Mouse (Mus musculus): ENCODE measurements around the gene Ccdc141.

Ccdc141 gene

DNA sequence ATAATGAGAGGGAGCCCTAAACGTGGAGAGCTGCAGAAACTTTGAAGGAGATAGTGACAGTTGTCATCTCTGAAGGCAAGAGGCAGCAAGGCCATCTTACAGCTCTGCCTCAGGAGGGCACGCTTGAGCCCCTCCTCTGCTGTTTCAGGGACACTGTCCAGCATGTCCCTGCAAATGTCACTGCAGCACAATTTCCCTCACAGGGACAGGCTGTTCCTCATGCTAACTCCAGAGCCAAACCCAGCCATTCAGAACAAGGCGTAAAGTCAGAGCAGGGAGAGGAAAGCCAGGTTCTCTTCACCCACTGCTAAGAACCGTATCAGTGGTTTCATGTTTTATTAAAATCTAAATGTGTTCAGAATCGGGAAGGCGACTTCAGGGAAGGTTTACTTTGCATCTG lies 192.8 kb downstream of the Ccdc141 start:
- DNase-seq (ENCODE audit: low spot score): no peak

DNA sequence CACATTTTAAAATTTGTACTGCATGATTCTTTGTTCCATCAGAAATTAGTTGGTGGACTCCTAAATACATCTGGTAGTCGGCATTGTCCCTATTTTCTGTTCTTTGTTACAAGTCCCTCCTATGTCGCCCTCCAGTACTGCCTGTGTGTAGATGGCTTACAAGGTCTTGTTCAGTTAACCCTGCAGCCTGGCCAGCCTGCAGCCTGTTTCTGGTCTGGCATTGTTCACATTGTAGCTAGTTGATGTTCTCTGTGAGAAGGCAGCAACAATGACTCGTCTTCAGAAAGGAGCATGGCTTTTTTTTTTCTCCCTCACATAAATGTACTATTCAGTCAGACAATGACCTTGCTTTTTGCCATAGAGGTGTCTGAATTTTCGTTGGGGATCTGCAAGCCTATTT lies 198.4 kb downstream of the Ccdc141 start:
- DNase-seq (ENCODE audit: low spot score): peak; percentile 62

DNA sequence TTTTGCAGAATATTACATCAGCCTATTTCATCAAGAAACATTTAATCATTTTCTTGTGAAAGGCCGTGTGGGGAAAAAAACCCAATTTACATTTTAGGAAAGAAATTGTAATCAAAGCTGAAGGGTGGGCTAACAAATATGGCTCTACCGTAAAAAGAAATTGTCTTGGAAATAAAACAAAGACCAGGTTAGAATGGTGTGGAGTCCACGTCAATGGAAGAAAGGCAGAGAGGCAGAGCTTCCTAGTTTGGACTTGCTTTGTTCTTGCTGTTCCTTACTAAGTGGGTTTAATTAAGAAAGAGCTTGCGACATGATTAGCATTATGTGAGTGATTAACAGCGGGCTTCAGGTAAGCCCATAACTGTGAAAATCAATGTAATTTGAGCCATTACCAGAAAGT lies 199.4 kb downstream of the Ccdc141 start:
- DNase-seq (ENCODE audit: low spot score): no peak

DNA sequence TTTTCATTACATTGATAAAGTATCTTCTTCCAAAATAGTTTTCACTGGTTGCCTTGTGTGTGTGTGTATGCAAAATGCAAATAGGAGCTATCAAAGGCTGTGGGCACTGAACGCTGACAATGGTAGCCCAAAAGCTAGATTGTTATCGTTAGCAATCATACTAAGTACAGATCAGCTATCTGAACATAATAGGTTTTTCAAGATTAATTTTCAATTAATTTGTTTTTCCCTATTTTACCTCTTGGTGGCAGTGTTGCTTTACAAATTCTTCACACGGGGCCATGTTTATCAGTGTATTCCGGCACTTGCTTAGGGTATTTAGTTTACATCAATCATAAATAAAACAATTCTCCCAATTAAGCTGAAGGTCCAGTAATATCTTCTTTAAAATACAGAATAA lies 199.8 kb downstream of the Ccdc141 start:
- no peak for DNase-seq (ENCODE audit: low spot score)

DNA sequence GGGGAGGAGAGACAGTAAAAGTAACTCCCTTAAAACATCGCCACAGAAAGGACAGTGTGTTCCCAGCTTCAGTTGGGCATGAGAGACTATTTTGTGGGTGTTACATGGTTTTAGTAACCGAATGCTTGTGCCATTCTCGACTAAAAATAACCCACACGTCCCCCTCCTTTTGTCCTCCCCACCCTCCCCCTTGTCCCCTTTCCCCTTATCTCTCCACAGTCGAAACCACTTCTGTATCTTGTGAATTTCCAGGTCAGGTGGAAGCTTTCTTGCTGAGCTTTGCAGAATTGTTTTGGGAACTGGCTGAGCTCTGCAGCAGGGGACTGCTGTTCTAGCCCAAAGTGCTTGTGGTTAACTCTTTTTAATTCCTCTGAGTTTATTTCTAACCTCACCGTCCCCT lies 200.2 kb downstream of the Ccdc141 start:
- DNase-seq (ENCODE audit: low spot score): no peak

DNA sequence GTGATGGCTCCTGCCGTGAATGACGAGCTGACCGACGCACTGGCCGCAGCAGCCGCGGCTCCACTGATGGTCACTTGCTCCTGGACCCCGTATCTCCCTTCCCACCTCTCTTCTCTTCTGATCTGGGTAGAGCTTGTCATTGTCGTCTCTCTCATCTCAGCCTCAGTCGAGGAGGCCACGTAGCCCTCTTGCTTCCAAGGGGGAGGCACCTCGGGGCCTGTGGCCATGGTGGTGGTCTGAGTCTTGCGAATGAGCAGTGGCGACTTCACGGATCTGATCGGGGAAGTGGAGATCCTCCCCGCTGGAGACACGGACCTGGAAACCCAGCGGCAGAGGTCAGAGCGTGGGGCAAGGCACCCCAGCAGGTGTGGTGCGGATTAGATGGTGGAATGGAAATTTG lies 200.8 kb downstream of the Ccdc141 start:
- no peak for DNase-seq (ENCODE audit: low spot score)

DNA sequence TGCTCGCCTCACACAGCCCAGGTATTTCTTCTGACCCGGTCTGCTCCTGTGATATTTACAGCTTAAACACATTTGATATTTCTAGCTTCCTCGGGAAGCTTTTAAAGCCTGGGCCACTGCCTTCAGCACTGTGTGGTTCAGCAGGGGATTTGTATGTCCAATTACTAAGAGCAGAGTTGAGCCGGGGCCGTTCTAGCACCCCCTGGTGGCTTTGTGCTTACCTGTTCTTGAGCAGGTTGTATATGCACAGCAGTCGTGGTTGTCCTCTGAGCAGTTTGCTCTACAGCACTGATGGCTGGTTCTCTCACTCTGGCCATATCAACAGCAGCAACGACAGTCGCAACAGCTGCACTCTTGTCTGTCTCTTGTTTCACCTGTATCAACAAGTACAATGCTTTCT lies 201.5 kb downstream of the Ccdc141 start:
- peak; percentile 61 for DNase-seq (ENCODE audit: low spot score)

DNA sequence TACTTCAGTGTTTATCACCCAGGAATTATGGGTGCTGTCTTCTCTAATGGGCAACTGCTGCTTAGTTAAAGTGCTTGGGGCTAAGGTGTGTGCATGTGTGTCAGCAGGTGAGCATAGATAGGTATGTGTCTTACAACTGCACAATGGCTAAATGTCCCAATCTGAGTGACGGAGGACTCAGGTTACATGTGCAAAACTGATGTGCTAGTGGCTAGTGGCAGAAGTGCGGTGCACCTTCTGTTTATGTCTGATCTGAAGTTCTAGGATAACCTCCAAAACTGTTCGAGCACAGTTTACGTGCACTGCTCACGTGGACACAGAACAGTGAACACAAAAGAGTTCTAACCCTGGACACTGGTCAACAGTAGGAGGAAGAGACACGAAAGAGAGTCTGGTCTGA lies 203.9 kb downstream of the Ccdc141 start:
- DNase-seq (ENCODE audit: low spot score): no peak

DNA sequence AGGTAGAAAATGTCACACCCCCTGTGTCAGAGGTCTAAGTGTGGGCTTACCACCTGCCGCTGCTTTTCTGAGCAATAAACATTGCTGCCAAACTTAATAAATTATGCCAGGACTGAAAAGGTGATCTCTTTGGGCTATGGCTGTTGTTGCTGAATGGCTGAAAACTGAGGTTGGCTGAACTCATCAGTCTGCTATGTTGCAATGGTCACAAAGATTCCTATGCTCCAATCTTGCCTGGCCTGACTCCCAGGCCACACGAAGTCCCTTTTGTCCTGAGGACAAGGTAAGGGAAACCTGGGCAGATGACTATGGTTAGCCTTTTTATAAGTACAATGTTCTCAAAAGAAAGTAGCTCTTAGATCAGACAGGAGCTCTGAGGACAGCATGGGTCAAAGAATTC lies 204.4 kb downstream of the Ccdc141 start:
- DNase-seq (ENCODE audit: low spot score): no peak

DNA sequence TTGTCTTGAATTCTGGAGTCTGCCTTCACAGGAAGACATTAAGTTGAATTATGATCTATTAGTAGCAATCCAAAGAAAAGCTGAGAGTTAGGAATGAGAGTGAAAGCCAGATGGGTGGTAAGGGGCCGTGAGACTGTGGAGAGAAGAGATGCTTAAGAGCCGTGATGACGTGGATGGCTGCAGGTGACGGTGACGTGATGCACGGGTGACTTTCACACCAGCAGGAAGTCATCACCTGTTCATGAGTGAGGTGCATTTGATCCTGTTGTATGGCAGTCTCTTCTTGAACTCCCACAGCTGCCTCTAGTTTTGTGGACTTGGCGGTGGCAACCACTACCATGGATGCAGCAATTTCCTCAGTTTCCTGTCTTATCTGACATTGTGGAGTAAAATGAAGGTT lies 204.9 kb downstream of the Ccdc141 start:
- no peak for DNase-seq (ENCODE audit: low spot score)

DNA sequence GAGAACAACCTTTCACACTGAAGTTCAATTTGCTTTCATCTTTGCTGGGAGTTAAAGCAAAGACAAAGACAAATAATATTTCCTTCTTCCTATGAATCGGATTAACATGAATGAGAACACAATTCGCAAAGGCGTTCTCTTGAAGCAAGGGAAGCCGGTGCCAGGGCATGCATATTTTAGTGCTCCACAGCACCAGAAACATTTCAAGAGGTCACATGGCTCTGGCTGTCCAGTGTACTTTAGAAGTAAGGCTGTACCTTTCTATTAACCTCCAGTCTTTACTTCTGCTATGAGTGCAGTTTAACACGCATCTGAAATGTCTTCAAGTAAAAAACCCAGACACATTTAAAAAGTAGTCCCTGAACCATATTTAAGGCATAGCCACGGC lies 208.4 kb downstream of the Ccdc141 start:
- no peak for DNase-seq (ENCODE audit: low spot score)

DNA sequence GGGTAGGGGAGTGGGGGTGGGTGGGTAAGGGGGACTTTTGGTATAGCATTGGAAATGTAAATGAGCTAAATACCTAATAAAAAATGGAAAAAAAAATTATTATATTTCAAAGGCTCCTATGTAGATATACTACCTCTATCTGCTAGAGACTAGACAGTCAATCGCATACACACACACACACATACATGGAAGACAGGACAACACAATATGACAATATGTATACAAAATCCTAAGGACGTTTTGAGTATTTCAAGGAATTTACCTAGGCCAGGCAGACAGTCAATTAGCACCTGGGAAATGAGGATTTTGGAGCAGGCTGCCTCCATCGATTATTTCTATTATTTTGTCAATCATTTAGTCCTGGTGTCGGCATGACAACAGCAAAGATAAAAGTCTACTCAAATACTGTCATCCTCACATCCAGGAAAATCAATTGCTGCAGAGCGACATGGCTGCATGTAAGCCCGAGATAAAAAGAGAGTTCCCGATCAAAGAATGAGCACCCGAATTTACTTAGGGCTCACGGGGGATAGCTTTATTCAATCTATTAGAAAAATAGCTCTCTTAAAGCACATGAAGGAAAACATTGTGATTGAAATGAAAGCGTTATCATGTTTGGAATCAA lies 208.9 kb downstream of the Ccdc141 start:
- DNase-seq (ENCODE audit: low spot score): no peak

All from testis, postnatal 14 days (tissue).